Mouse (Mus musculus): ENCODE data around the gene Enox1. TPM values are rescaled to one million over a fixed set of nuclear protein-coding genes. Genes with fewer than 3 reads are reported as not detected.

Enox1 gene
- total and polyA plus RNA-seq, 3 experiments: 0.23 to 0.80 (median 0.78) TPM

DNA sequence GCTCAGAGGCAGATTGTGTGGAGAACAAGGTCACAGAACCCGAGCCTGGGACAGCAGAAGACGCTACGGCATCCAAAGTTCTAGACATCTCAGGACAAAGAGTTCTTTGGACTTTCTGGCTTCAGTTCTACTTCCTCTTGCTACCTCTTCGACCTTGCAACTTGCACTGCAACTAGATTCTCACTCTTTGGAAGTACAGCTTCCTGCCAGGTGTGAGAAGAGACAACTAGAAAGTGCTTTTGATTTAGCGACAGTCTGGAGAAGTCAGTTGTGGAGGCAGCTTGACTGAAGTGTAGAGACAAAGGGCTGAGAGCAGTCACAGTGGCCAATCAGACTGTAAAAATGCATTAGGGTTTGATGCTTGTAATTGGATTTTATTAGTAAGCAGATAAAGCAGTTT lies 256.5 kb downstream of the Enox1 start:
- 75% methylated on average over 5 of the region's 5 CpGs for WGBS
- H3K36me3 ChIP-seq (ENCODE audit: control insufficient read depth, insufficient read depth, low read length): no peaks in the 10 kb centered on the region
- TF ChIP-seq EP300 (IDR thresholded peaks at IDR 0.05; ENCODE audit: insufficient read depth, low read depth, low read length) (no peak), CTCF (IDR thresholded peaks at IDR 0.05) (no peak), POLR2A (IDR thresholded peaks at IDR 0.05; ENCODE audit: insufficient read depth, low read depth, low read length) (no peak)
- DNase-seq: no peak
- H3K4me1 ChIP-seq (ENCODE audit: control insufficient read depth, insufficient read depth, low read length): no peaks in the 10 kb centered on the region
- H3K27ac ChIP-seq: no peak overlapping the region
- H3K9ac ChIP-seq (ENCODE audit: low read depth, low read length): no peak overlapping the region
- H3K27me3 ChIP-seq (ENCODE audit: control insufficient read depth, insufficient read depth, low read length): no peaks in the 10 kb centered on the region
- H3K4me3 ChIP-seq: no peak overlapping the region
- H3K79me2 ChIP-seq (replicated peaks; ENCODE audit: control insufficient read depth, insufficient read depth, low read length): no peaks in the 10 kb centered on the region
- intact Hi-C loops (cut with DNase I): no loop called here

DNA sequence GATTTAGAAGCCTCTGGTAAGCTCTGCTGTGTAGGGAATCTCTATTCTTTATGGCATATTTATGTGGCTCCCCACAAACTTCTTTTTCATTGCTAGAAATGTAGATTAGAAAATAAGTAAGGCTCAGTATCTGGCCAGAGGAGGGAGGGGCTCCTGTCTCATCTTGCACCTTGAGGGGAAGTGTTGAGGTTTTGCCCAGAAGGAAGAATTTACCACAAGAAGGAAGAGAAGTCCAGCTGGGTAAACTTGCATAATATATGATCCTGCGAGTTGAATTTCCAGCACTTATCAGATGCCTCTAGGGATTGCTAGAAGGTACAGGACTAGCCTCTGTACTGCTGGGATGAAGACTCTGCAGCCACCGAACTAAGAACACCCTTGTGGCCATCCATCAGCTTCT lies 259.8 kb downstream of the Enox1 start:
- no peak overlapping the region for H3K27ac ChIP-seq
- H3K27me3 ChIP-seq (ENCODE audit: control insufficient read depth, insufficient read depth, low read length): no peaks in the 10 kb centered on the region
- H3K36me3 ChIP-seq (ENCODE audit: control insufficient read depth, insufficient read depth, low read length): no peaks in the 10 kb centered on the region
- H3K4me1 ChIP-seq (ENCODE audit: control insufficient read depth, insufficient read depth, low read length): no peaks in the 10 kb centered on the region
- intact Hi-C loops (cut with DNase I): no loop called here
- no peaks in the 10 kb centered on the region for H3K79me2 ChIP-seq (replicated peaks; ENCODE audit: control insufficient read depth, insufficient read depth, low read length)
- WGBS: 54% methylated on average over 2 of the region's 2 CpGs
- TF ChIP-seq CTCF (IDR thresholded peaks at IDR 0.05) (no peak), EP300 (IDR thresholded peaks at IDR 0.05; ENCODE audit: insufficient read depth, low read depth, low read length) (no peak), POLR2A (IDR thresholded peaks at IDR 0.05; ENCODE audit: insufficient read depth, low read depth, low read length) (no peak)
- H3K9ac ChIP-seq (ENCODE audit: low read depth, low read length): no peak overlapping the region
- no peak overlapping the region for H3K4me3 ChIP-seq
- no peak for DNase-seq

DNA sequence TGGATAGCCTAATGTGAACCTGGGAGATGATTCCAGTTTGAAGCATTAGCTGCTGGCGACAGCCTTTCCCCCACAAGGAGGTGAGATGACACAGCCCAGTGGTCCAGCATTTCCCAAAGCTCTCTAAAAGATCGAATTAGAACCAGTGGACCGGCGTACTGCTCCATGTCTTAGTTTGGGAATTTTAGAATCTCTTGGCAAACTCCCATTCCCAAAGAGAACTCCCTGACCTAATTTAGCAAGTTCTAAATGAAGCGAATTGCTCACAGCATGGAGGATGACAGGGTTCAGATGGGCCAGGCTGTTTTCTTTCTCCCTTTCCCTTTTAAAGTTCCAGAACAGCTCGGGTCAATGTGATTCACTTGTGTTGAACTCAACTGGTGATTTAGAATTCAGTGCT lies 264.5 kb downstream of the Enox1 start:
- intact Hi-C loops (cut with DNase I): no loop called here
- H3K4me3 ChIP-seq: no peak overlapping the region
- 75% methylated on average over 6 of the region's 6 CpGs for WGBS
- H3K27ac ChIP-seq: no peak overlapping the region
- no peak for TF ChIP-seq CTCF (IDR thresholded peaks at IDR 0.05)
- no peak for TF ChIP-seq EP300 (IDR thresholded peaks at IDR 0.05; ENCODE audit: insufficient read depth, low read depth, low read length)
- no peak for TF ChIP-seq POLR2A (IDR thresholded peaks at IDR 0.05; ENCODE audit: insufficient read depth, low read depth, low read length)
- DNase-seq: no peak
- no peaks in the 10 kb centered on the region for H3K79me2 ChIP-seq (replicated peaks; ENCODE audit: control insufficient read depth, insufficient read depth, low read length)
- H3K9ac ChIP-seq (ENCODE audit: low read depth, low read length): no peak overlapping the region
- H3K36me3 ChIP-seq (ENCODE audit: control insufficient read depth, insufficient read depth, low read length): no peaks in the 10 kb centered on the region
- H3K4me1 ChIP-seq (ENCODE audit: control insufficient read depth, insufficient read depth, low read length): no peaks in the 10 kb centered on the region
- no peaks in the 10 kb centered on the region for H3K27me3 ChIP-seq (ENCODE audit: control insufficient read depth, insufficient read depth, low read length)

DNA sequence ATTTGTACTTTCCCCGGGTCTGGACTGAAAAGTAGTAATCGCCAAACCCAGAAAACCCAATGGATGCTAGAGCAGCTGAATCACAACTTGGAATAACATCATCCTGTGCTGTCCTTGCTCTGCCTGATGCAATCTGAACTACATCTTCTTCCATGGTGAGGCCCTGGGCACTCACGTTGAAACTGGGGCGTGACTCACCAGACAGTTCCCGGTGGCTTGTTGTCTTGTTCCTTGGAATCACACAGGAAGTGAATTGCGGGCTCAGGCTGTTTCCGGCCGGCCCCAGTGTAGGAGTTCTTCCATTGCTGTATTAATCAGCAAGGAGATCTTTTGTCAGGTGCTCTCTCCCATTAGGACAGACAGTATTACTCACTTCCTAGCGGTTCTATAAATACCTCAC lies 266.6 kb downstream of the Enox1 start:
- Histone ChIP-seq H3K27ac (no peak overlapping the region), H3K9ac (ENCODE audit: low read depth, low read length) (no peak overlapping the region), H3K4me3 (no peak overlapping the region), H3K79me2 (replicated peaks; ENCODE audit: control insufficient read depth, insufficient read depth, low read length) (no peaks in the 10 kb centered on the region), H3K4me1 (ENCODE audit: control insufficient read depth, insufficient read depth, low read length) (no peaks in the 10 kb centered on the region), H3K27me3 (ENCODE audit: control insufficient read depth, insufficient read depth, low read length) (no peaks in the 10 kb centered on the region), H3K36me3 (ENCODE audit: control insufficient read depth, insufficient read depth, low read length) (no peaks in the 10 kb centered on the region)
- TF ChIP-seq CTCF (IDR thresholded peaks at IDR 0.05): no peak
- no peak for TF ChIP-seq EP300 (IDR thresholded peaks at IDR 0.05; ENCODE audit: insufficient read depth, low read depth, low read length)
- no peak for TF ChIP-seq POLR2A (IDR thresholded peaks at IDR 0.05; ENCODE audit: insufficient read depth, low read depth, low read length)
- intact Hi-C loops (cut with DNase I): no loop called here
- DNase-seq: no peak
- WGBS: 49% methylated on average over 9 of the region's 9 CpGs

DNA sequence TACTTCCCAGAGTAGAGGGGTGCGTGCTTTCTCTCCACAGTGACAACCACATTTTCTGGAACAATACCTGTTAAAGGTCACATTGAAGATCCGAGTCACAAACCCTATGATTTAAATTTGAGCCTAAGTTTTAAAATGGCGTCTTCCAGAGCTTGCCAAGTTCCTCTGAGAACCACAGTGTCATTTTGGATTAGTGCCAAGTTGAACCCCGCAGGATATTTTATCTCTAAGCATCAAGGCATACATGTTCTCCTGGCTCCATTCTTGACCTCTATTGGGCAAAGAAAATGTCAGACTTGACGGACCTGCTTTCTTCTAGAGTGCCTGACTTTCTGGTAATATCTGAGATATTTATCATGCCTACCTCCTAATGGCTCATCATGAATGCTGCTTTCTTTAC lies 282.9 kb downstream of the Enox1 start:
- intact Hi-C loops (cut with DNase I): no loop called here
- no peaks in the 10 kb centered on the region for H3K79me2 ChIP-seq (replicated peaks; ENCODE audit: control insufficient read depth, insufficient read depth, low read length)
- DNase-seq: no peak
- TF ChIP-seq CTCF (IDR thresholded peaks at IDR 0.05): no peak
- TF ChIP-seq EP300 (IDR thresholded peaks at IDR 0.05; ENCODE audit: insufficient read depth, low read depth, low read length): no peak
- no peak for TF ChIP-seq POLR2A (IDR thresholded peaks at IDR 0.05; ENCODE audit: insufficient read depth, low read depth, low read length)
- 64% methylated on average over 5 of the region's 5 CpGs for WGBS
- H3K9ac ChIP-seq (ENCODE audit: low read depth, low read length): no peak overlapping the region
- H3K36me3 ChIP-seq (ENCODE audit: control insufficient read depth, insufficient read depth, low read length): no peaks in the 10 kb centered on the region
- H3K4me1 ChIP-seq (ENCODE audit: control insufficient read depth, insufficient read depth, low read length): no peaks in the 10 kb centered on the region
- no peaks in the 10 kb centered on the region for H3K27me3 ChIP-seq (ENCODE audit: control insufficient read depth, insufficient read depth, low read length)
- H3K27ac ChIP-seq: no peak overlapping the region
- no peak overlapping the region for H3K4me3 ChIP-seq

DNA sequence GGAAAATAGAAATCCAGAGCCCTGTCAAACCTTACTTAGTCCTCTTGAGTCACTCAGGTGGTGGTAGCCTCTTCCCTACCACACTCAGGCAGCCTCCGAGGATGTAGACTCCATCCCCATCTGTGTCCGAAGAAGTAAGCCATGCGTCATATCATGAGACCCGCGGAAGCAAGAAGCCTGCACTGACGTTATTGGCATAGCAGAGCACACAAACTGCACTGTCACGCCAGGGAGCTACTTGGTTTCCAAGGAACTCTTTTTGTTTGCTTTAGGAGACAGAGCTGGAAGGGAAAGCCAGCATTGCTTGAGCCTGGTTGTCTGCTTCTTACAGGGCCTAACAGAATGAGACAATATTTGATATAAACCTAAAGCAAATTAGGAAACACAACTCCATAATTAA lies 284.2 kb downstream of the Enox1 start:
- Histone ChIP-seq H3K4me1 (ENCODE audit: control insufficient read depth, insufficient read depth, low read length) (no peaks in the 10 kb centered on the region), H3K9ac (ENCODE audit: low read depth, low read length) (no peak overlapping the region), H3K79me2 (replicated peaks; ENCODE audit: control insufficient read depth, insufficient read depth, low read length) (no peaks in the 10 kb centered on the region), H3K27me3 (ENCODE audit: control insufficient read depth, insufficient read depth, low read length) (no peaks in the 10 kb centered on the region), H3K36me3 (ENCODE audit: control insufficient read depth, insufficient read depth, low read length) (no peaks in the 10 kb centered on the region), H3K27ac (no peak overlapping the region), H3K4me3 (no peak overlapping the region)
- TF ChIP-seq EP300 (IDR thresholded peaks at IDR 0.05; ENCODE audit: insufficient read depth, low read depth, low read length) (no peak), POLR2A (IDR thresholded peaks at IDR 0.05; ENCODE audit: insufficient read depth, low read depth, low read length) (no peak), CTCF (IDR thresholded peaks at IDR 0.05) (no peak)
- WGBS: 79% methylated on average over 7 of the region's 7 CpGs
- peak in 1 of 2 experiments; percentile 5 for DNase-seq
- intact Hi-C loops (cut with DNase I): no loop called here
